Mouse (Mus musculus) heart, adult 18-20 months (tissue): ENCODE measurements around the gene Ccdc175. TPM values are rescaled to one million over a fixed set of nuclear protein-coding genes. Genes with fewer than 3 reads are reported as not detected.

Experiments
- microRNA-seq, 2 experiments: library from miRNA; unstranded; fragments of <30 nt; microRNA quantifications; one replicate each; pipeline ENCODE4 v1.2.0; 2022
- total RNA-seq, 2 experiments: library from RNA; stranded (reverse); gene quantifications; 2 replicates each; pipeline ENCODE4 v1.2.3; 2021

The Ccdc175 gene
- total RNA-seq, 2 experiments from 2014 or later: not detected

Small RNAs within 50 kb of the gene (microRNA-seq; reads per million reads assigned to microRNA genes)
- 0 reads per million in 2 experiments for gene Gm24466

Other genes with a start within 250 kb of the Ccdc175 start
- under 1 TPM; 0.35 to 0.51 TPM for gene Gpr135, start 113.9 kb downstream of the Ccdc175 start, total RNA-seq
- 1 to 10 TPM; 7.9 to 8.9 TPM for gene L3hypdh, start 99.6 kb downstream of the Ccdc175 start, total RNA-seq
- gene Jkamp, start 99.4 kb downstream of the Ccdc175 start, total RNA-seq: 10 to 100 TPM; 18.3 to 21.3 TPM
- gene Rtn1, start 224.0 kb upstream of the Ccdc175 start, total RNA-seq: 1 to 10 TPM; 2.8 to 4.6 TPM